Mouse (Mus musculus): Measurements from ENCODE around the gene Smim6. TPM values are rescaled to one million over a fixed set of nuclear protein-coding genes. Genes with fewer than 3 reads are reported as not detected.

Smim6 gene
- total RNA-seq, 1 experiment, result 0.45 TPM

DNA sequence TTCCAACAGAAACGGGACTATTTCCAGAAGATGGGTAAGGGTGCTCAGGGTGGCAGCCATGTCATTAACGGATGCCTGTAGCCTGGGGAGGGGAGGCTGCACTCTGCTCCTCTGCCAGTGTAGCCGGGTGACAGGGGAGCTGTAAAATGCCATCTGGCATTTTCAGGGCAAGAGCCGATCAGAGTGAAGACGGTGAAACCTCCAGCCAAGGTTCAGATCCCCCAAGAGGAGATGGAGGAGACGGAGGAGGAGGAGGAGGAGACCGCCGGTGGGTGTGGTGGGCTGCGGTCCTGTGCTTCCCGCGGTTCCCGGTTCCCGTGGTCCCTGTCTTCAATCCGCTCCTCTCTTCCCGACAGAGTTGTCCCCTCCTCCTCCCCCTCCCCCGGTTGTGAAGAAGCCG, 28.6 kb upstream of the Smim6 start:
- H3K27ac ChIP-seq (ENCODE audit: insufficient read depth, low read depth, low read length, poor library complexity, severe bottlenecking), result no peak overlapping the region
- H3K4me3 ChIP-seq (ENCODE audit: insufficient read depth in 1 of 2, low read depth in 1 of 2, low read length in 2 of 2, poor library complexity in 1 of 2, severe bottlenecking in 1 of 2), result peak overlapping the region; percentile 45 to 47; a peak in 3 of 4 replicates
- in situ Hi-C loops (cut with MboI; ENCODE audit: low sequenced_read_pairs in 2 of 2, unreplicated experiment in 2 of 2), result no loop called here
- TF ChIP-seq HCFC1 (IDR thresholded peaks at IDR 0.05; ENCODE audit: borderline replicate concordance, insufficient read depth, low read length), result no peak
- no peak for TF ChIP-seq MAFK (IDR thresholded peaks at IDR 0.05; ENCODE audit: insufficient read depth, low read depth, low read length)
- no peak for TF ChIP-seq ZNF384 (IDR thresholded peaks at IDR 0.05; ENCODE audit: low read depth, low read length)
- no peak for TF ChIP-seq CHD2 (IDR thresholded peaks at IDR 0.05; ENCODE audit: low read depth, low read length)
- no peak for TF ChIP-seq ZC3H11A (IDR thresholded peaks at IDR 0.05; ENCODE audit: borderline replicate concordance, low read depth, low read length)
- H3K9me3 ChIP-seq (ENCODE audit: control insufficient read depth, insufficient read depth, low read depth, low read length), result no peaks in the 10 kb centered on the region
- DNase-seq (ENCODE audit: low read depth, low spot score), result no peak
- peak overlapping the region; percentile 55 for H3K9ac ChIP-seq (ENCODE audit: insufficient read depth, low read depth, low read length, poor library complexity, severe bottlenecking)
- H3K36me3 ChIP-seq (ENCODE audit: control insufficient read depth, insufficient read depth, low read length, poor library complexity, severe bottlenecking), result no peaks in the 10 kb centered on the region
- H3K4me1 ChIP-seq (ENCODE audit: control insufficient read depth in 2 of 2, insufficient read depth in 2 of 2, low read length in 2 of 2, poor library complexity in 1 of 2), result peaks cover 3 to 30% of the 10 kb centered on the region in 2 experiments; a peak in 3 of 4 replicates

DNA sequence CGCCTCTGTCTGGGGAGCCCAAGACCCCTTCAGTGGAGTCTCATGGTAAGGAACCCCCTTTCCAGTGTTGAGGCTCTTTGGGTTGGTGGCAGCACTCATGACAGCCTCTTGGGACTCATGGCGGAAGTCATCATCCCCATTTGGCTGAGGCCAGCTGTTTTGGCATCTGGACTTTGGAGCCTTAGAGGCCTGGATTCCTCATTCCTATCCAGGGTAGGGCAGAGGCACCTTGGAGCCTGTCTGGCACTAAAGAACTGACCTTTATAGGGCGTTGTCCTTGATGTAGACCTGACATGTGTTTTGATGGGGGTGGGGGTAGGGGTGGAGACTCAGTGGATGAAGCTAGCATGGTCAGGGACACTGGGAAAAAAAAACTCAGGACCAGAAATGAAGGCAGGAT, 27.5 kb upstream of the Smim6 start:
- Histone ChIP-seq H3K4me1 (ENCODE audit: control insufficient read depth in 2 of 2, insufficient read depth in 2 of 2, low read length in 2 of 2, poor library complexity in 1 of 2) (peaks cover 3 to 30% of the 10 kb centered on the region in 2 experiments; a peak in 3 of 4 replicates), H3K9me3 (ENCODE audit: control insufficient read depth, insufficient read depth, low read depth, low read length) (no peaks in the 10 kb centered on the region), H3K9ac (ENCODE audit: insufficient read depth, low read depth, low read length, poor library complexity, severe bottlenecking) (no peak overlapping the region), H3K36me3 (ENCODE audit: control insufficient read depth, insufficient read depth, low read length, poor library complexity, severe bottlenecking) (no peaks in the 10 kb centered on the region), H3K4me3 (ENCODE audit: insufficient read depth in 1 of 2, low read depth in 1 of 2, low read length in 2 of 2, poor library complexity in 1 of 2, severe bottlenecking in 1 of 2) (peak overlapping the region; percentile 45 to 47; a peak in 1 of 4 replicates), H3K27ac (ENCODE audit: insufficient read depth, low read depth, low read length, poor library complexity, severe bottlenecking) (no peak overlapping the region)
- TF ChIP-seq CHD2 (IDR thresholded peaks at IDR 0.05; ENCODE audit: low read depth, low read length) (no peak), HCFC1 (IDR thresholded peaks at IDR 0.05; ENCODE audit: borderline replicate concordance, insufficient read depth, low read length) (no peak), ZNF384 (IDR thresholded peaks at IDR 0.05; ENCODE audit: low read depth, low read length) (no peak)
- in situ Hi-C loops (cut with MboI; ENCODE audit: low sequenced_read_pairs in 2 of 2, unreplicated experiment in 2 of 2), result no loop called here
- no peak for DNase-seq (ENCODE audit: low read depth, low spot score)

DNA sequence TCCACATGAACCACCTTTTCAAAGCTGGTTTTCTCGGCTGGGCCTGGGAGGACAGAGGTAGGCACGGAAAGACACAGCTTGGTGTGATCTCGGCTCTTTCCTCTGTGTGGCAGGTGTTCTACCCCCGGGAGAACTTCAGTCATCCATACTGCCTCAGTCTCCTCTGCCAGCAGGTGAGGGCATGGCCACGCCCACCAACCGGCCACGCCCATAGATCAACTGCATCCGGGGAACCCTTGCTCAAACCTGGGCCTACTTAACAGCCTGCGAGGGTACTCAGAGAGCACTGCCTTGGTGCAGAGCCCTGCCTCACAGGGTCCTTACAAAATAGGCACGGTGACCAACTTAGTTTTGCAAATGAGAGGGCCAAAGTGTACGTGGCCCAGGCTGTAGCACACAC, 26.5 kb upstream of the Smim6 start:
- in situ Hi-C loops (cut with MboI; ENCODE audit: low sequenced_read_pairs in 2 of 2, unreplicated experiment in 2 of 2), result no loop called here
- H3K27ac ChIP-seq (ENCODE audit: insufficient read depth, low read depth, low read length, poor library complexity, severe bottlenecking), result no peak overlapping the region
- no peaks in the 10 kb centered on the region for H3K36me3 ChIP-seq (ENCODE audit: control insufficient read depth, insufficient read depth, low read length, poor library complexity, severe bottlenecking)
- peak; percentile 63 for DNase-seq (ENCODE audit: low read depth, low spot score)
- TF ChIP-seq CHD2 (IDR thresholded peaks at IDR 0.05; ENCODE audit: low read depth, low read length), result no peak
- no peak for TF ChIP-seq HCFC1 (IDR thresholded peaks at IDR 0.05; ENCODE audit: borderline replicate concordance, insufficient read depth, low read length)
- no peak for TF ChIP-seq MAFK (IDR thresholded peaks at IDR 0.05; ENCODE audit: insufficient read depth, low read depth, low read length)
- H3K9ac ChIP-seq (ENCODE audit: insufficient read depth, low read depth, low read length, poor library complexity, severe bottlenecking), result peak overlapping the region; percentile 10; the same call in 1 of the 2 replicates
- no peaks in the 10 kb centered on the region for H3K9me3 ChIP-seq (ENCODE audit: control insufficient read depth, insufficient read depth, low read depth, low read length)
- peak overlapping the region; percentile 38 to 53; a peak in 3 of 4 replicates for H3K4me3 ChIP-seq (ENCODE audit: insufficient read depth in 1 of 2, low read depth in 1 of 2, low read length in 2 of 2, poor library complexity in 1 of 2, severe bottlenecking in 1 of 2)
- peaks cover 3 to 27% of the 10 kb centered on the region in 2 experiments; a peak in 3 of 4 replicates for H3K4me1 ChIP-seq (ENCODE audit: control insufficient read depth in 2 of 2, insufficient read depth in 2 of 2, low read length in 2 of 2, poor library complexity in 1 of 2)

DNA sequence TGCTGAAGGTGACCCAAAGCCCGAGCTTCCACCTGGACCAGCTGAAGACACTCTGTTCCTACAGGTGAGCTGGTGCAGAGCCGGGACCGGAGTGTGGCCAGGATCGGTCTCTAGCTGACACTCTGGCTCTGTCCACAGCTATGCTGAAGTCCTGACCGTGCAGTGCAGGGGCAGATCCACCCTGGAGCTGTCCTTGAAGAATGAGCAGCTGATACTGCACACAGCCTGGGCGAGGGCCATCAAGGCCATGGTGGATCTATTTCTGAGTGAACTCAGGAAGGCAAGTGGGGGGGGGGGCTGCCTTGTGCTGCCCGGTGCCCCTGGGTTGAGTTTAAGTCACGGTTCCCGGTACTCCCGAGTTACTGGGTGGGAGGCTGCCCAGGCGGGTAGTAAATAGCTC, 25.4 kb upstream of the Smim6 start:
- no peak overlapping the region for H3K4me3 ChIP-seq (ENCODE audit: insufficient read depth in 1 of 2, low read depth in 1 of 2, low read length in 2 of 2, poor library complexity in 1 of 2, severe bottlenecking in 1 of 2)
- peaks cover 3 to 30% of the 10 kb centered on the region in 2 experiments for H3K4me1 ChIP-seq (ENCODE audit: control insufficient read depth in 2 of 2, insufficient read depth in 2 of 2, low read length in 2 of 2, poor library complexity in 1 of 2)
- H3K27ac ChIP-seq (ENCODE audit: insufficient read depth, low read depth, low read length, poor library complexity, severe bottlenecking), result no peak overlapping the region
- in situ Hi-C loops (cut with MboI; ENCODE audit: low sequenced_read_pairs in 2 of 2, unreplicated experiment in 2 of 2), result no loop called here
- TF ChIP-seq ZNF384 (IDR thresholded peaks at IDR 0.05; ENCODE audit: low read depth, low read length) (no peak), CHD2 (IDR thresholded peaks at IDR 0.05; ENCODE audit: low read depth, low read length) (no peak), HCFC1 (IDR thresholded peaks at IDR 0.05; ENCODE audit: borderline replicate concordance, insufficient read depth, low read length) (no peak), ZC3H11A (IDR thresholded peaks at IDR 0.05; ENCODE audit: borderline replicate concordance, low read depth, low read length) (no peak), MAFK (IDR thresholded peaks at IDR 0.05; ENCODE audit: insufficient read depth, low read depth, low read length) (no peak)
- no peak overlapping the region for H3K9ac ChIP-seq (ENCODE audit: insufficient read depth, low read depth, low read length, poor library complexity, severe bottlenecking)
- no peak for DNase-seq (ENCODE audit: low read depth, low spot score)
- H3K36me3 ChIP-seq (ENCODE audit: control insufficient read depth, insufficient read depth, low read length, poor library complexity, severe bottlenecking), result no peaks in the 10 kb centered on the region
- no peaks in the 10 kb centered on the region for H3K9me3 ChIP-seq (ENCODE audit: control insufficient read depth, insufficient read depth, low read depth, low read length)

DNA sequence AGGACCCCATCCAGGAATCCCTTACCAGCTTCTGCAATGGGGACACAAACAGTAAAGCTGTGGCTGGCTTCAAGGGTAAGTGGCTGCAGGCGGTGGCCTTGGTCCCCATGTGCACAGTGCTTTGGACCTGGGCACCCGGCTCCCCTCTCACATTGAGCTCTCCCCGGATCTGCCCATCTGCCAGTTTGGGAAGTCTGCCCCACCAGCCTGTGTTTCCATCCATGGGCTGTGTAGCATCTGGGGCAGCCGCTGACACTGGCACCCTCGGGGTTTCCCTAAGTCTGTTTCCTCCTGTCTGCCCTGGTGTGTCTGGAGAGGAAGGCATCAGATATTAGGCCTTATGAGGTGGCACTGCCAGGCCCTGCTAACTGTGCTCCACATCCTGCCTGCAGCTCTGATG, 23.8 kb upstream of the Smim6 start:
- Histone ChIP-seq H3K4me1 (ENCODE audit: control insufficient read depth in 2 of 2, insufficient read depth in 2 of 2, low read length in 2 of 2, poor library complexity in 1 of 2) (peaks cover 3 to 40% of the 10 kb centered on the region in 2 experiments), H3K9me3 (ENCODE audit: control insufficient read depth, insufficient read depth, low read depth, low read length) (no peaks in the 10 kb centered on the region), H3K9ac (ENCODE audit: insufficient read depth, low read depth, low read length, poor library complexity, severe bottlenecking) (no peak overlapping the region), H3K27ac (ENCODE audit: insufficient read depth, low read depth, low read length, poor library complexity, severe bottlenecking) (no peak overlapping the region), H3K4me3 (ENCODE audit: insufficient read depth in 1 of 2, low read depth in 1 of 2, low read length in 2 of 2, poor library complexity in 1 of 2, severe bottlenecking in 1 of 2) (no peak overlapping the region), H3K36me3 (ENCODE audit: control insufficient read depth, insufficient read depth, low read length, poor library complexity, severe bottlenecking) (peaks cover 2% of the 10 kb centered on the region; the same call in 1 of the 2 replicates)
- in situ Hi-C loops (cut with MboI; ENCODE audit: low sequenced_read_pairs in 2 of 2, unreplicated experiment in 2 of 2), result no loop called here
- no peak for DNase-seq (ENCODE audit: low read depth, low spot score)
- TF ChIP-seq CHD2 (IDR thresholded peaks at IDR 0.05; ENCODE audit: low read depth, low read length), result no peak
